Mouse (Mus musculus) adrenal gland, adult 2 months (tissue): ENCODE results near the gene Glis2. TPM values are rescaled to one million over a fixed set of nuclear protein-coding genes. Genes with fewer than 3 reads are reported as not detected.
A peak's percentile ranks its signal among the peaks of the same experiment; 100 is the strongest.
"Not testable (repeated sequence)": the region's sequence is repeated elsewhere in the genome, so short reads cannot be mapped to it uniquely, and the experiment has no call there.

ENCODE experiments used
- DNase-seq: peaks from one replicate; pipeline ENCODE4 v3.0.0; 2021
- polyA plus RNA-seq: library from polyadenylated mRNA; depleted of rRNA; stranded (reverse); fragments of >200 nt; gene quantifications from 2 replicates; pipeline ENCODE4 v1.2.3, GENCODE M21; 2012
- total RNA-seq, 2 experiments: library from RNA; stranded (reverse); gene quantifications; 2 replicates each; pipeline ENCODE4 v1.2.3; 2021

Glis2 gene
- total and polyA plus RNA-seq, 3 experiments = 17.3 to 28.9 (median 27.4) TPM

GRCm38 (mm10) chr16:4581179-4581578 lies 13.3 kb upstream of the Glis2 start:
- DNase-seq = not testable (repeated sequence)

- no peak for DNase-seq
These were observed 10.7 kb upstream of the Glis2 start for GRCm38 (mm10) chr16:4583807-4584206.

DNA sequence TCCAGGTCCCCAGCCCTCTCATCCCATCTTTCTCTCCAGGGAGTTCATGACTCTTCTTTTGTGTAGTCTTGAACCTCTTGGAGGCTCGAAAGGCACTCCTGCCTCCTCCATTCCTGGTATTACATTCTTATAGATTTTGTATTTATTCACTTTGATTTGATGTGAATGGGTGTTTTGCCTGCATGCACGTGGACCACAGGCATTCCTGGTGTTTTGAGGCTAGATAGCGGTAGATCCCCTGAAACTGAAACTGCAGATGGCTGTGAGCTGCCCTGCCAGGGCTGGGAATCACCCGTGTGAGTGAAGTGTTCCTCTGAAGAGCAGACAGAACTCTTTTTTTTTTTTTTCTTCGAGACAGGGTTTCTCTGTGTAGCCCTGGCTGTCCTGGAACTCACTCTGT lies 10.1 kb upstream of the Glis2 start:
- DNase-seq = no peak

DNA sequence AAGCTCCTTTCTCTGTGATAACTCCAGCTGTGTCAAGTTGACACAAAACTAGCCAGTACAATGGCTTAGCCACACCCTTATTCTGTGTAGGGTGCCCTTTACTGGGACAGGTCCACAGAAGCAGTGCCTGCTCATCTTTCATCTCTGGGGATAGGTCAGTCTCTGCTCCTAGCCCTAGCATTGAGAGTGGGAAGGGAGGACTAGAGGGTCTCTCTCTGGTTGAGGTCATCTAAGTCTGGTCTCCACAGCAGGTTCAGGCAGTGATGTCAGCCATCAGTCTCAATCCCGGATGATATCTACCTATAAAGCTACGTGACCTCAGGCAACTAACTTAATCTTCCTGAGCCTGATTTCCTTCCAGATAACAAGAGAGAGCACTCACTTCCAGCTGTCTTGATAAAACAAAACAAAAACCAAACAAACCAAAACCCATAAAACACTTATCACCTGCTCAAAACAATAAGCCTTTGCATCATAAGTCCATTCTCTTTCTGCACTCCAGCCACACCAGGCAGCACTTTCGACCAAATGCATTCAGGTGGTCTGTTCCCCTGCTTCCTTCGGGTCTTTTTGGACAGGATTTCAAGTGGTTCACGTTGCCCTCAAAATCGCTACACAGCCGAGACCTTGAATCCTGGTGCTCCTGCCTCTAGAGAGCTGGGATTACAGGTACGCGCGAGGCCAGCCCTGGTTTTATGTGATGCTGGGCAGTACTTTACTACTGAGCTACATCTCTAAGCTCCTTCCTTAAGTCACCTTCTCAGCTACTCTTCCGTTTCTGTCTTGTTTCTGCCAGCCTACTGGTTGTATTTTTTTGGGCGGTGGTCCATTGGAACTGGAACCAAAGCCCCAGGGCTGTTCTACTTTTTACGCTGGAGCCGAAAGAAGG lies 8.6 kb upstream of the Glis2 start:
- no peak for DNase-seq

DNA sequence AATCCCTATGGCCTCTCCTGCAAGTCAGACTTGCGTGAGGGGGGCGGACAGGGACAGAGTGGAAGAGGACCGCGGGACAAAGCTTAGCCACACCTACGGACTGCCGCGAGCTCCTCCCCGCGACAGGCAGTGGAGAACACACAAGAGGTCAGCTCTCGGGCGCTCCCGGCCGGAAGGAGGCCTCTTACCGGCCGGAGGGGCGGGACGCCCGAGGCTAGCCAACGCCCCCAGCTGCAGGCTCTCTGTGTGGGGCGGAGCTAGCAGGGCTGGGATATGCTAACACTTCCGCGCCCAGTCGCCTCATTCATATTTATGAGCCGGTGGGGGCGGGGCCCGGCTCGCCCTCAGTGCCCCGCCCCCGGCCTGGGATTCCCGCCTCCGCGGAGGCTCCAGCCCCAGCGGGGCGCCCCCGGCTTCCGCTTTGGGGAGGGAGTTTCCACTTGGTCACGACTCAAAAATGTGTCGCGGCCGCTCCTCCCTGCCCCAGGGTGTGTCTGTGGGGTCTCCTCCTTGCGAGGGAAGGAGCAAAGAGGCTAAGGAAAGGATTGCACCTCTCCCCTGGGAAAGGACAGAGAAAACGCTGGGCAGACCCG lies 7.9 kb upstream of the Glis2 start:
- peak; percentile 99 for DNase-seq

- no peak for DNase-seq
These were observed 6.8 kb upstream of the Glis2 start for GRCm38 (mm10) chr16:4587516-4588210.

DNA sequence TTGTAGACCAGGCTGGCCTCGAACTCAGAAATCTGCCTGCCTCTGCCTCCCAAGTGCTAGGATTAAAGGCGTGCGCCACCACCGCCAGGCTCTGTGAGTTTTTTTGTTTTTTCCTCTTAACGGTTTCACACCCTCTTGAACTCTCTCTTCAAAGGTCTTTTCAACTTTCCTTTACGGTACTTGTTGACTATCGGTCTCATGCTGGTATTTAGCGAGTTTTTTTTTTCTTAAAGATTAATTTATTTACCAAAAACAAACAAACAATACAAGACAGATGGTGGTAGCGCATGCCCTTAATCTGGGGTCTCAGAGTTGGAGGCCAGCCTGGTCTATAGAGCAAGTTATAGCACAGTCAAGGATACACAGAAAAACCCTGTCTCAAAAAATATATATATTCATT lies 4.3 kb upstream of the Glis2 start:
- DNase-seq = no peak

DNA sequence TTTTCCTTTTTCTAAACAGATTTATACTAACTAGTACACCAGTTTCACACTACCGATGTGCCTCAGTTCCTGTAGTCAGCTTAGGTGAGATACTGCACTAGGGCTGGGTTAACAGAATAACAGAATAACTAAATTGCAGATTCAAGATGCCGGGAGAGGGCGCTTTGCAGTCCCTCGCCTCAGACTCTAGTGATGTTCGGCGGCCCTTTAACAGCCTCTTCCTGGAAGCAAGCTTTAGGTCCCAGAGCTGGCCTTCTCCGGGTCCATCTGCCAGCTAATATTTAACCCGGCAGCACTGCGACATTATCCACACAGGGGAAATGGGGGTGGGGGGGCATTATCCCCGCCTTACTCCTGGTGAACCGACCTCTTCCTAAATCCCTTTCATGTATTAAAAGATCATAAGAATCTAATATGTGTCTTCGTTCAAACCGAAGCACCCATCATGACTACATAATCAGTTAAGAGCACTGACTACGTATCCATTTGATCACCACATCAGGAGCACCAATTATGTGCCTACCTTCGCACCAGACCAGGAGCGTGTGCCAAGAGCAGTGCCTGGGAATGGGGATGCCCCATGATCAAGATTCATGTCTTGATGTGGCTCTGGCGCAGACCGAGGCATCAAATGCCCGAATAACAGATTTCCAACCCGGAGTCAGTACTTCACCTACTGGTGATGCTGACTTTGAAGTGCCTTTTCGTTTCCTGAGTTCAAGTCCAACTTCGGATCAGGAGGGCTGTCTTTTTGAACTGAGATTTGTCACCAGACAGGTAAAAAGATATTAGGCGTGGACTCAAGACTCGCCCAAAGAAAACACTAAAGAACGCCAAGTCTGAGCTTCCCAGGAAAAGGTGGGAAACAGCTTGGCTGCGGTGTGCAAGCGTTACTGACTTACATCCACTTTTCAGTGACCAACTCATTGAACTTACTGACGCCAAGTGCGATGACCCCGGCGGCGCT lies 1.3 kb upstream of the Glis2 start:
- DNase-seq = peak; percentile 59

DNA sequence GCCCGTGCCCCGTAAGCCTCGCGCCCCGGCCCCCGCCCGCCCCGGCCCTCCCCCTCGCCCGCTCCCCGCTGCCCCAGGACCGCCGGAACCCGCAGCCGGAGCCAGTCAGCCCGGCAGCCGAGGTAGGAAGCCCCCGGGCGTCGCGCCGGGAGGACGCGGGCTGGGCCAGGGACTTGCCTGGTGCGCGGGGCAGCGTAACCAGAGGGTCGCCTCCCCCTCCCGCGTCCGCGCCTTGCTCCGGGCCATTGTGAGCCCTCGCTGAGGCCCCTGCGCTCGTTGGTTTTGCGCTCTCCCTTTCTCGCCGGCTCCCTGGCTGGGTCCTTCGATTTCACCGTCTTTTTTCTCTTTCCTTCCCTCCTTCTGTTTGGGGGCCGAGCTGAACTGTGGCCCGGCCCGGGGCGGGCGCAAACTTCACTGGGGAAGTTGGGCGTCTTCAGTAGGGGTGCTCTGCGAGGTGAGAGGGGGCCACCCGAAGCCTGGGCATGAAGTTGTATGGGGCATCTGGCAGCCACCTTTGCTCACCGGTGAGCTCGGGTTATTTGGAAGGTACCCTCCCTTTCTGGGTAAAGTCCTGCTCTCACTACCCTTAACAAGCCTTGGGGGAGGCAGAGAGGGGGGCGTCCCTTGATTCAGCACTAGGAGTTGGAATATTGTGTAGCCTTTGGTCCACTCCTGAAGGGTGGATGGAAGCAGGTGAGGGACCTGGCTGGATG lies 457 bp downstream of the Glis2 start:
- no peak for DNase-seq

DNA sequence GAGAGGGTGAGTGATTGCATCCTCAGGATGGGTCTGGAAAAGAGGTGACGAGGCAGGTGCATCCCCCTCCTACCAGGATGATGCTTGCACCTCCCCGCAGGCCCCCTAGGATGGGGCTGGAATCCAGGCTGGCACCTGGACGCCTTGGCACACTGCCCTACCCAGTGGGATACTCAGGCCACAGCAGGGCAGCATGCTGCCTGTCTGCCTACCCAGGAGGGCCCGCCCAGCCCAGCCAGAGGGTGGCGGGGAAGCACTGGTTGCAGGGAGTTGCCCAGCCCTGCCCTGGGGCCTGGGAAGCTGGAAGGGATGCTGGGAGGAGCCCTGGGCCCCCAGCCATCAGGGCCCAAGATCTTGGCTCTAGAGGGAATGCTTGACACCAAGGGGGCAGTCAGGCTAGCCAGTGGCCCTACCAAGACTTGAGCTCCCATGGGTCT lies 1.0 kb downstream of the Glis2 start:
- DNase-seq = peak; percentile 61

- DNase-seq = no peak
These were observed 1.7 kb downstream of the Glis2 start for GRCm38 (mm10) chr16:4596141-4596728.

DNA sequence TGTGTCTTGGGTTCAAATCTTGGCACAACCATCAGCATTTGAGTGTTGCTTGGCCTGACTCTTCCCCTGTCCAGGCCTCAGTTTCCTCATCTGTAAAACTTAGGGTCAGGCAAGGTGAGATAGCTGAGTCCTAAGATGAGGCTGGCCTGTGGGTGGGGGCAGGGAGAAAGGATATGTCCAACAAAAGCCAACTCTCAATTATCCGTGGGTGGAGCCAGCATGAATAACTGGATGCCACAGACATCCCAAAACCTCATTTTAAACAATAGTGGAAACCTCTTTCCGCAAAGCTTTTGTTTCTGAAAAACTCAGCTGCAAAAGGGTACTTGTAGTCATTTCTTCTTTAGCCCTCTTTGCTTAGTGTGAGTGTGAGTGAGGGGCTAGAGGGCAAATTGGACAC lies 2.3 kb downstream of the Glis2 start:
- DNase-seq = no peak

DNA sequence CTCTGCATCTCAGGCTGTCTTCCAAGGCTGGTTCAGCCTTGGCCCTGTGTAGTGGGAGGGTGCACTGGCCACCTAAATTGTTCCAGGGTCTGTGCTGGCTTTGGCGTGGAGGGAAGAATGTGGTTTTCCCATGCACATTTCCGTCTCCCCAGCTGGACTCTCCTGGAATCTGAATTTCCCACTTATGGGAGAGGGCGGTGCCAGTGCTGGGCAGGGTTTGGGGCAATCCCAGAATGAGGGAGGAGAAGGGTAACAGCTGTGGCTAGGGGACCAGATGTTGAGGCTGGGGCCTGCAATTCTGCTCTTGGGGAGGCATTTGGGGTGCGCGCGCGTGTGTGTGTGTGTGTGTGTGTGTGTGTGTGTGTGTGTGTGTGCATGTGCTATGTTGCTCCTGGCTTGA lies 2.8 kb downstream of the Glis2 start:
- no peak for DNase-seq

- no peak for DNase-seq
These were observed 3.5 kb downstream of the Glis2 start for GRCm38 (mm10) chr16:4598041-4598440.

GRCm38 (mm10) chr16:4598891-4599543 lies 4.5 kb downstream of the Glis2 start:
- DNase-seq = no peak

- no peak for DNase-seq
These were observed 5.1 kb downstream of the Glis2 start for GRCm38 (mm10) chr16:4599616-4600015.

- no peak for DNase-seq
These were observed 6.3 kb downstream of the Glis2 start for GRCm38 (mm10) chr16:4600701-4601310.

DNA sequence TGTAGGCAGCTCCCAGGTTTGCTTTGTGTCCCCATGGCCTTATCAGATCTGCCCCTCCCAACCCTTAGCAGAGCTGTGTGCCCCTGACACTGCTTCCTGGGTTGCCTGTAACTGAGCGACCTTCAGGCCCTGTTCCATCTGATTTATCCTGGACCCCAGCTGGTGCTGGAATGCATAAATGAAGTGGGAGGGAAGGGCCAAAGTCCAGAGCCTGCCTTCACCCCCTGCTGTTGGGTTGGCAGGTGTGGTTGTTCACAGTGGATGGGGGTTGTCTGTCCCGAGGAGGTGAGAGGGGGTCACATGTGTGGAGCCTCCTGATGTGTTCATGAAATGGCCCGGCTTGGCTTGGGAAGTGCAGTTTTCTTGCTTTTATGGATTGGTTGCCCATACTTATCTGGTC lies 7.7 kb downstream of the Glis2 start:
- DNase-seq = no peak

- peak; percentile 55 for DNase-seq
These were observed 8.4 kb downstream of the Glis2 start for GRCm38 (mm10) chr16:4602766-4603452.
